Mouse (Mus musculus) neural tube, embryonic 14.5 days (tissue): ENCODE data around the gene Odf3. TPM values are rescaled to one million over a fixed set of nuclear protein-coding genes. Genes with fewer than 3 reads are reported as not detected.

ENCODE experiments used
- ATAC-seq: fragments of 200-750 bp; cut with Nextera tagmentation; 2 replicates; pipeline ENCODE4 v1.8.0; 2017; ENCODE audit warnings: low read depth, mild to moderate bottlenecking, moderate TSS enrichment, moderate library complexity
- H3K27ac ChIP-seq: fragments of 300-500 bp; sonication (generic); 2 replicates; pipeline ENCODE4 v1.5.1; 2014; ENCODE audit warnings: low read depth, mild to moderate bottlenecking, control low read depth, low read length, moderate library complexity, mixed read lengths
- H3K27me3 ChIP-seq: fragments of 300-500 bp; sonication (generic); 2 replicates; pipeline ENCODE4 v1.6.1; 2014; ENCODE audit warnings: low read length; ENCODE audit not compliant: control insufficient read depth, insufficient read depth
- H3K36me3 ChIP-seq: fragments of 300-500 bp; sonication (generic); 2 replicates; pipeline ENCODE4 v1.6.1; 2014; ENCODE audit warnings: low read length, mixed read lengths; ENCODE audit not compliant: control insufficient read depth, insufficient read depth
- H3K4me1 ChIP-seq: fragments of 300-500 bp; sonication (generic); 2 replicates; pipeline ENCODE4 v1.6.1; 2014; ENCODE audit warnings: low read length; ENCODE audit not compliant: control insufficient read depth, insufficient read depth
- H3K4me2 ChIP-seq: fragments of 300-500 bp; sonication (generic); 2 replicates; pipeline ENCODE4 v1.6.1; 2014; ENCODE audit warnings: mild to moderate bottlenecking, low read depth, low read length, control low read depth
- H3K4me3 ChIP-seq: fragments of 300-500 bp; sonication (generic); 2 replicates; pipeline ENCODE4 v1.5.1; 2014; ENCODE audit warnings: low read depth, low read length, control low read depth, mixed read lengths
- H3K9ac ChIP-seq: fragments of 300-500 bp; sonication (generic); replicated peaks from 2 replicates; pipeline ENCODE4 v1.6.1; 2014; ENCODE audit warnings: low read depth, mild to moderate bottlenecking, control low read depth, low read length, mixed read lengths
- H3K9me3 ChIP-seq: fragments of 300-500 bp; sonication (generic); 2 replicates; pipeline ENCODE4 v1.6.1; 2016; ENCODE audit warnings: low read length; ENCODE audit not compliant: control insufficient read depth
- WGBS: fragments of 180-500 bp; shearing (Covaris S2); extraction: QIAGEN DNeasy Blood & Tissue Kit; methylation state at CpG from one replicate; pipeline ENCODE4 v1.1.7; 2014; 5-methylcytosine and 5-hydroxymethylcytosine counted together
- polyA plus RNA-seq: library from polyadenylated mRNA; unstranded; fragments of >200 nt; fragmentation: Nextera tagmentation; extraction: Ambion mirVana; gene quantifications from 2 replicates; pipeline ENCODE4 v1.2.1, GENCODE M21; 2014

Odf3 gene
- polyA plus RNA-seq, 1 experiment from 2014 or later: 0.37 TPM

DNA sequence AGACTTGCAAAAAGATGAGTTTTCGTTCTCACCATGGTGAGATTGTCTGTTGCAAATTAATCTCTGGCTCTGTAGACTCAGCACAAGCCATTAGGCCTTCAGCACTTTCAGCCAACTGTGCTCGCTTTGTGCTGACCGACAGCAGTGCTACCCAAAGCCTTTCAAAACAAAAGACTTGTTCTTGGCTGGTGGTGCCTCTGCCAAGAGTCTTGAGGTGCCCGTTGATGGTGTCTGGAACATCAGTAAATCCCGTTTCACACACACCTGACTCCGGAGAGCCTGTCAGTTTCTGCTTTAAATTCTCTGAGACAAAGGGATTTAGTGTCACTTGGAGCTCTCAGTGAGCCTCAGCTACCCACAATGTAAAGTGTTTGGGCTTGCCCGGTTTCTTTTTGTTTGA, 46.4 kb downstream of the Odf3 start:
- 92% methylated on average over 7 of the region's 7 CpGs for WGBS
- H3K9ac ChIP-seq: no peak overlapping the region
- H3K4me1 ChIP-seq: no peaks in the 10 kb centered on the region
- no peak for ATAC-seq
- no peak overlapping the region for H3K4me3 ChIP-seq
- H3K27me3 ChIP-seq: no peaks in the 10 kb centered on the region
- H3K36me3 ChIP-seq: peaks cover 56% of the 10 kb centered on the region
- H3K27ac ChIP-seq: no peak overlapping the region
- no peak overlapping the region for H3K4me2 ChIP-seq
- no peaks in the 10 kb centered on the region for H3K9me3 ChIP-seq

DNA sequence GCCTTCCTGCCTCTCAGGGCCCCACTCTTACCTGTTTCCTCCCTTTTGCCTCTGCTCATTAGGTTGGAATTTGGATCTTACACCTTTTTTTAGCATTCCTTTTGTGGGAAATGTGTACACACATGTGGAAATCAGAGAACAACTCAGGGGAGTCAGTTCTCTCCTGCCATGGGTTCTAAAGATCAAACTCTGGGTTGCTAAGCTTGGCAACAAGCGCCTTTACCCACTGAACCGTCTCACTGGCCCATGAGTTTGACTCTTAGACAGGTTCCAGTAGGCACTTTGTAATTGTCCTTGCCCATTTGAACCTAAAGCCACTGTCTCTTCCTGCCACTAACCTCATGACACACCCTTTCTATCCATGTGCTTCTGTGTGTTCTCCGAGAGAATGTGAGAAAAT, 47.0 kb downstream of the Odf3 start:
- Histone ChIP-seq H3K9ac (no peak overlapping the region), H3K27me3 (no peaks in the 10 kb centered on the region), H3K9me3 (no peaks in the 10 kb centered on the region), H3K27ac (no peak overlapping the region), H3K4me3 (no peak overlapping the region), H3K4me1 (no peaks in the 10 kb centered on the region), H3K4me2 (no peak overlapping the region), H3K36me3 (peaks cover 53% of the 10 kb centered on the region)
- no peak for ATAC-seq
- 95% methylated on average over 3 of the region's 3 CpGs for WGBS

DNA sequence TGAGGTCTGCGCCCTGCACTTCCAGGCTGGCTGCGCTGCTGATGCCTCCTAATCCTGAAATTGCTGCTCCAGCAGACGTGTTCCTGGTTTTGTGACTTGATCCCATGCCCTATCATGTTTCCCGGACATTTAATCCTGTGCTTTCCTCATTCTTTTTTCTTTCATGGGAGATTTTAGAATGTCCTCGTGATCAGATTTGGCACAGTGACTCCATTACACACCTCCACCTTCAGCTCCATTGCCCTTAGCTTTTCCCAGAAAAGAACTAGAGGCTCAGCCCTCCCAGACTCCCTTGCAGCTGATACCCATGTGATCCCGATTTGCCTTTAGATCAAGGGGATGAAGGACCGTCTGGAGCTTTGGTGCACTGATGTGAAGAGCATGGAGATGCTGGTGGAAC, 50.3 kb downstream of the Odf3 start:
- H3K36me3 ChIP-seq: peaks cover 35% of the 10 kb centered on the region

DNA sequence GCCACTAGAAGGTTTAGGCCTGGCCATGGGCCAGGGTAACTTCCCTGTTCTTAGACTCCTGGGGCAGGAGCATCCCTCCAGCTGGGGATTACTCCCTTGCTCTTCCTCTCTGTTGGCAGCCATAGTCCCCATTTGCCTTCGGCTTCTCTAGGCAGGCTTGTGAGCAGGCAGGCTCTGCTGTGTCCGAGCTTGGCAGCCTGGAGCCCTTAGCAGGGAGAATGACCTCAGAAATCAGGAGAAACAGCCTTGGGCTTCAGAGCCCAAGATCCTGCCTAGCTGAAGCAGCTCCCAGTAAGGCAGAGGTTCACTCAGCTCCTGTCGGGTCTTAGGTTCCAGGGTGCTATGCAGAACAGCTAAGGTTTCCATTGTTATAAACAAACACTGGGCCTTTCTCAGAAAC, 51.5 kb downstream of the Odf3 start:
- Histone ChIP-seq H3K27me3 (no peaks in the 10 kb centered on the region), H3K4me1 (no peaks in the 10 kb centered on the region), H3K4me2 (no peak overlapping the region), H3K9ac (no peak overlapping the region), H3K4me3 (no peak overlapping the region), H3K36me3 (peaks cover 30% of the 10 kb centered on the region), H3K9me3 (no peaks in the 10 kb centered on the region), H3K27ac (no peak overlapping the region)
- WGBS: 79% methylated on average over 3 of the region's 3 CpGs
- no peak for ATAC-seq

More for the DNA sequence above, 50.3 kb downstream of the Odf3 start:
- no peak for ATAC-seq
- no peaks in the 10 kb centered on the region for H3K27me3 ChIP-seq
- no peaks in the 10 kb centered on the region for H3K9me3 ChIP-seq
- no peaks in the 10 kb centered on the region for H3K4me1 ChIP-seq
- H3K9ac ChIP-seq: no peak overlapping the region
- no peak overlapping the region for H3K4me2 ChIP-seq
- no peak overlapping the region for H3K27ac ChIP-seq
- no peak overlapping the region for H3K4me3 ChIP-seq
- 94% methylated on average over 7 of the region's 7 CpGs for WGBS

DNA sequence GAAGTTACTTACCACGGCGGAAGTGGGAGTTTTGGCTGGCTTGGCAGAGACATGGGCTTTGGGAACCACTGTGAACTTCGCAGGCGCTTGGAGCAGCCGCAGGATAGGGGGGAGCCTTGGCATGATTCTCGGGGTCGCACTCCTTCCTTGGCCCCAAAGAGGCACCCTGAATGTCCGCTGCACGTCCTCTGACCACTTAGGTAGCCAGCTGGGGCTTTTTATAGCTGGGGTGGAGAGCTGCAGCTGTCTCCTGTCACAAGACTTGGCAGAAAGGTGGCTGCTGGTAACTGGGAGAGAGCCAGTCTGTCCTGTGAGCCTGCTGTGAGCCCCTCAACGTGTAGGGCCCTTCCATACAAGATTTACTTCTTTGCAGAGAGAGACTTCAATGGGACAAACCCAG, 52.6 kb downstream of the Odf3 start, which contains the start of gene Cox8b:
TSS of gene Cox8b (minus strand) at position 227 of the 400 bp plus-strand sequence.
- Histone ChIP-seq H3K4me3 (no peak within 1 kb of the TSS), H3K9me3 (no peaks in the 10 kb centered on the region), H3K27me3 (no peaks in the 10 kb centered on the region), H3K36me3 (peaks cover 24% of the 10 kb centered on the region), H3K4me2 (no peak within 1 kb of the TSS), H3K27ac (no peak within 1 kb of the TSS), H3K9ac (no peak within 1 kb of the TSS), H3K4me1 (no peaks in the 10 kb centered on the region)
- 77% methylated on average over 10 of the region's 10 CpGs for WGBS
- ATAC-seq: no peak

Other genes starting within 250 kb of the Odf3 start
- 0.03 TPM in 1 of 2 replicates, not detected in the other for gene Olfr46, start 246.5 kb upstream of the Odf3 start, polyA plus RNA-seq
- gene Olfr61, start 218.8 kb upstream of the Odf3 start, polyA plus RNA-seq: not detected in 2 replicates
- gene Olfr53, start 201.4 kb upstream of the Odf3 start, polyA plus RNA-seq: not detected in 2 replicates
- 0.03 TPM in 1 of 2 replicates, not detected in the other for gene Olfr539, start 187.9 kb upstream of the Odf3 start, polyA plus RNA-seq
- gene Olfr45, start 165.9 kb upstream of the Odf3 start, polyA plus RNA-seq: not detected in 2 replicates
- not detected in 2 replicates for gene Olfr541, start 150.5 kb upstream of the Odf3 start, polyA plus RNA-seq
- not detected in 2 replicates for gene Cyp2e1, start 84.1 kb upstream of the Odf3 start, polyA plus RNA-seq
- 0.97 TPM in 1 of 2 replicates, not detected in the other for gene Syce1, start 60.0 kb upstream of the Odf3 start, polyA plus RNA-seq
- 36.7 and 37.5 TPM in 2 replicates for gene Zfp941, start 25.6 kb upstream of the Odf3 start, polyA plus RNA-seq
- gene Urah, start 12.8 kb upstream of the Odf3 start, polyA plus RNA-seq: 0.31 TPM in 1 of 2 replicates, not detected in the other
- not detected in 2 replicates for gene Scgb1c1, start 2.3 kb upstream of the Odf3 start, polyA plus RNA-seq
- gene Gm45785, start 8.5 kb downstream of the Odf3 start, polyA plus RNA-seq: 0.56 TPM in 1 of 2 replicates, not detected in the other
- gene Ric8a, start 9.2 kb downstream of the Odf3 start, polyA plus RNA-seq: 89.4 and 101 TPM in 2 replicates
- gene Bet1l, start 9.8 kb downstream of the Odf3 start, polyA plus RNA-seq: 55.8 and 60.1 TPM in 2 replicates
- 144 and 155 TPM in 2 replicates for gene Psmd13, start 34.2 kb downstream of the Odf3 start, polyA plus RNA-seq
- 46.8 and 61.6 TPM in 2 replicates for gene Sirt3, start 34.5 kb downstream of the Odf3 start, polyA plus RNA-seq
- gene Cox8b, start 52.6 kb downstream of the Odf3 start, polyA plus RNA-seq: not detected in 2 replicates
- 0.27 and 0.64 TPM in 2 replicates for gene Nlrp6, start 73.1 kb downstream of the Odf3 start, polyA plus RNA-seq
- 4.6 and 8.7 TPM in 2 replicates for gene Pgghg, start 93.6 kb downstream of the Odf3 start, polyA plus RNA-seq
- 0.28 and 0.62 TPM in 2 replicates for gene Ifitm5, start 102.5 kb downstream of the Odf3 start, polyA plus RNA-seq
- not detected in 2 replicates for gene Gm45717, start 108.1 kb downstream of the Odf3 start, polyA plus RNA-seq
- gene Ifitm2, start 108.2 kb downstream of the Odf3 start, polyA plus RNA-seq: 103 and 195 TPM in 2 replicates
- gene Ifitm1, start 119.4 kb downstream of the Odf3 start, polyA plus RNA-seq: 3.5 and 23.6 TPM in 2 replicates
- gene Ifitm3, start 163.0 kb downstream of the Odf3 start, polyA plus RNA-seq: 19.3 and 34.1 TPM in 2 replicates
- gene Ifitm6, start 170.1 kb downstream of the Odf3 start, polyA plus RNA-seq: 0.58 and 0.88 TPM in 2 replicates
- not detected in 2 replicates for gene Gm17387, start 181.3 kb downstream of the Odf3 start, polyA plus RNA-seq
- gene B4galnt4, start 213.3 kb downstream of the Odf3 start, polyA plus RNA-seq: 34.8 and 36.6 TPM in 2 replicates
- gene Pkp3, start 230.4 kb downstream of the Odf3 start, polyA plus RNA-seq: not detected in 2 replicates